Mouse (Mus musculus) stomach, embryonic 16.5 days (tissue): ENCODE results near the gene S100a1. TPM values are rescaled to one million over a fixed set of nuclear protein-coding genes. Genes with fewer than 3 reads are reported as not detected.

Source experiments
- ATAC-seq: fragments of 200-750 bp; cut with Nextera tagmentation; 2 replicates; pipeline ENCODE4 v1.8.0; 2017; ENCODE audit warnings: moderate number of reproducible peaks, moderate TSS enrichment; ENCODE audit not compliant: insufficient read depth, low FRiP score
- H3K27ac ChIP-seq: fragments of 300-500 bp; sonication (generic); 2 replicates; pipeline ENCODE4 v1.5.1; 2014; ENCODE audit warnings: low read length
- H3K27me3 ChIP-seq: fragments of 300-500 bp; sonication (generic); 2 replicates; pipeline ENCODE4 v1.6.1; 2014; ENCODE audit warnings: low read length, control low read depth, mixed read lengths; ENCODE audit not compliant: control insufficient read depth, insufficient read depth
- H3K36me3 ChIP-seq: fragments of 300-500 bp; sonication (generic); 2 replicates; pipeline ENCODE4 v1.6.1; 2014; ENCODE audit warnings: low read length; ENCODE audit not compliant: control insufficient read depth, insufficient read depth
- H3K4me1 ChIP-seq: fragments of 300-500 bp; sonication (generic); 2 replicates; pipeline ENCODE4 v1.6.1; 2014; ENCODE audit warnings: low read length, control low read depth, mixed read lengths; ENCODE audit not compliant: control insufficient read depth, insufficient read depth
- H3K4me2 ChIP-seq: fragments of 300-500 bp; sonication (generic); 2 replicates; pipeline ENCODE4 v1.6.1; 2014; ENCODE audit warnings: low read depth, low read length, mixed read lengths
- H3K4me3 ChIP-seq: fragments of 300-500 bp; sonication (generic); replicated peaks from 2 replicates; pipeline ENCODE4 v1.5.1; 2014; ENCODE audit warnings: mild to moderate bottlenecking, low read length
- H3K9ac ChIP-seq: fragments of 300-500 bp; sonication (generic); 2 replicates; pipeline ENCODE4 v1.6.1; 2014; ENCODE audit warnings: low read length
- H3K9me3 ChIP-seq: fragments of 300-500 bp; sonication (generic); replicated peaks from 2 replicates; pipeline ENCODE4 v1.6.1; 2016; ENCODE audit warnings: low read length, control low read depth; ENCODE audit not compliant: control insufficient read depth
- WGBS: fragments of 180-500 bp; shearing (Covaris S2); extraction: QIAGEN DNeasy Blood & Tissue Kit; methylation state at CpG from one replicate; pipeline ENCODE4 v1.1.7; 2014; 5-methylcytosine and 5-hydroxymethylcytosine counted together
- polyA plus RNA-seq: library from polyadenylated mRNA; unstranded; fragments of >200 nt; fragmentation: Nextera tagmentation; extraction: Ambion mirVana; gene quantifications from 2 replicates; pipeline ENCODE4 v1.2.1, GENCODE M21; 2015

Gene S100a1
- polyA plus RNA-seq, 1 experiment from 2014 or later, result 85.3 TPM

GRCm38 (mm10) chr3:90537141-90537904, 23.1 kb upstream of the S100a1 start, which contains the start of gene S100a16:
Gene S100a16 (plus strand): TSS chr3:90537254.
- Histone ChIP-seq H3K9ac (peak within 1 kb of the TSS; percentile 63), H3K27me3 (no peaks in the 10 kb centered on the region), H3K9me3 (no peaks in the 10 kb centered on the region), H3K36me3 (no peaks in the 10 kb centered on the region), H3K27ac (peak within 1 kb of the TSS; percentile 86), H3K4me3 (peak within 1 kb of the TSS; percentile 35), H3K4me2 (peak within 1 kb of the TSS; percentile 51), H3K4me1 (peaks cover 13% of the 10 kb centered on the region; the same call in 1 of the 2 replicates)
- ATAC-seq, result peak; percentile 86
- 31% methylated on average over 10 of the region's 10 CpGs for WGBS

- 48% methylated on average over 1 of the region's 1 CpGs for WGBS
- no peak for ATAC-seq
- no peak overlapping the region for H3K9ac ChIP-seq
- H3K27me3 ChIP-seq, result no peaks in the 10 kb centered on the region
- H3K4me3 ChIP-seq, result no peak overlapping the region
- H3K36me3 ChIP-seq, result no peaks in the 10 kb centered on the region
- H3K4me2 ChIP-seq, result no peak overlapping the region
- no peaks in the 10 kb centered on the region for H3K9me3 ChIP-seq
- H3K4me1 ChIP-seq, result peaks cover 4% of the 10 kb centered on the region; the same call in 1 of the 2 replicates
- no peak overlapping the region for H3K27ac ChIP-seq
Measured at GRCm38 (mm10) chr3:90535446-90535845, 21.3 kb upstream of the S100a1 start.

GRCm38 (mm10) chr3:90531713-90532112, 17.5 kb upstream of the S100a1 start:
- H3K9ac ChIP-seq, result no peak overlapping the region
- no peak overlapping the region for H3K4me3 ChIP-seq
- no peaks in the 10 kb centered on the region; the same call in 1 of the 2 replicates for H3K4me1 ChIP-seq
- no peak for ATAC-seq
- no peak overlapping the region for H3K4me2 ChIP-seq
- no peaks in the 10 kb centered on the region for H3K27me3 ChIP-seq
- no peaks in the 10 kb centered on the region for H3K36me3 ChIP-seq
- 56% methylated on average over 5 of the region's 5 CpGs for WGBS
- H3K27ac ChIP-seq, result peak overlapping the region; percentile 21; the same call in 1 of the 2 replicates
- no peaks in the 10 kb centered on the region for H3K9me3 ChIP-seq

- no peak for ATAC-seq
- Histone ChIP-seq H3K4me2 (peak overlapping the region; percentile 43), H3K36me3 (no peaks in the 10 kb centered on the region), H3K27ac (peak overlapping the region; percentile 71), H3K4me1 (peaks cover 4% of the 10 kb centered on the region; the same call in 1 of the 2 replicates), H3K9me3 (no peaks in the 10 kb centered on the region), H3K9ac (peak overlapping the region; percentile 54), H3K27me3 (no peaks in the 10 kb centered on the region), H3K4me3 (peak overlapping the region; percentile 34)
- WGBS, result 74% methylated on average over 7 of the region's 7 CpGs
Measured at GRCm38 (mm10) chr3:90527291-90527873, 13.2 kb upstream of the S100a1 start.

GRCm38 (mm10) chr3:90526580-90526979, 12.4 kb upstream of the S100a1 start, which contains the start of gene S100a14:
Gene S100a14 (plus strand): TSS chr3:90526856.
- WGBS, result 46% methylated on average over 5 of the region's 5 CpGs
- no peaks in the 10 kb centered on the region for H3K36me3 ChIP-seq

GRCm38 (mm10) chr3:90526076-90526475, 11.9 kb upstream of the S100a1 start:
- ATAC-seq, result peak; percentile 39
- WGBS, result 72% methylated on average over 2 of the region's 2 CpGs
- no peaks in the 10 kb centered on the region for H3K27me3 ChIP-seq
- 0 out of 2 replicates have a peak overlapping the region, but pooled peaks have one; percentile 6 for H3K4me2 ChIP-seq
- H3K36me3 ChIP-seq, result no peaks in the 10 kb centered on the region
- peaks cover 4% of the 10 kb centered on the region; the same call in 1 of the 2 replicates for H3K4me1 ChIP-seq
- H3K9me3 ChIP-seq, result no peaks in the 10 kb centered on the region
- H3K4me3 ChIP-seq, result no peak overlapping the region; the same call in 1 of the 2 replicates
- H3K9ac ChIP-seq, result peak overlapping the region; percentile 61
- H3K27ac ChIP-seq, result peak overlapping the region; percentile 89

More at GRCm38 (mm10) chr3:90526580-90526979, 12.4 kb upstream of the S100a1 start, which contains the start of gene S100a14:
- peak; percentile 96 for ATAC-seq
- peak within 1 kb of the TSS; percentile 43 for H3K4me2 ChIP-seq
- H3K27me3 ChIP-seq, result no peaks in the 10 kb centered on the region
- H3K9ac ChIP-seq, result peak within 1 kb of the TSS; percentile 61
- no peaks in the 10 kb centered on the region for H3K9me3 ChIP-seq
- peaks cover 4% of the 10 kb centered on the region; the same call in 1 of the 2 replicates for H3K4me1 ChIP-seq
- H3K27ac ChIP-seq, result peak within 1 kb of the TSS; percentile 89
- H3K4me3 ChIP-seq, result peak within 1 kb of the TSS; percentile 34

- no peak for ATAC-seq
Measured at GRCm38 (mm10) chr3:90525421-90525820, 11.2 kb upstream of the S100a1 start.

GRCm38 (mm10) chr3:90517711-90518110, 3.5 kb upstream of the S100a1 start:
- Histone ChIP-seq H3K4me1 (peaks cover 13% of the 10 kb centered on the region), H3K9ac (no peak overlapping the region), H3K4me2 (no peak overlapping the region), H3K36me3 (no peaks in the 10 kb centered on the region), H3K27me3 (0 out of 2 replicates have a peak, but pooled peaks cover 3% of the 10 kb centered on the region), H3K27ac (no peak overlapping the region), H3K9me3 (no peaks in the 10 kb centered on the region), H3K4me3 (no peak overlapping the region)
- 76% methylated on average over 4 of the region's 4 CpGs for WGBS
- ATAC-seq, result no peak

More at GRCm38 (mm10) chr3:90525421-90525820, 11.2 kb upstream of the S100a1 start:
- Histone ChIP-seq H3K4me3 (no peak overlapping the region), H3K4me2 (no peak overlapping the region), H3K4me1 (peaks cover 4% of the 10 kb centered on the region; the same call in 1 of the 2 replicates), H3K27ac (peak overlapping the region; percentile 89), H3K9me3 (no peaks in the 10 kb centered on the region), H3K27me3 (no peaks in the 10 kb centered on the region), H3K36me3 (no peaks in the 10 kb centered on the region), H3K9ac (no peak overlapping the region)
- 64% methylated on average over 4 of the region's 4 CpGs for WGBS

- H3K9ac ChIP-seq, result no peak overlapping the region
- H3K4me1 ChIP-seq, result peaks cover 13% of the 10 kb centered on the region
- H3K4me2 ChIP-seq, result peak overlapping the region; percentile 92; the same call in 1 of the 2 replicates
- WGBS, result 92% methylated on average over 4 of the region's 4 CpGs
- H3K4me3 ChIP-seq, result no peak overlapping the region
- H3K27me3 ChIP-seq, result 0 out of 2 replicates have a peak, but pooled peaks cover 3% of the 10 kb centered on the region
- H3K36me3 ChIP-seq, result no peaks in the 10 kb centered on the region
- H3K9me3 ChIP-seq, result no peaks in the 10 kb centered on the region
- no peak for ATAC-seq
- H3K27ac ChIP-seq, result no peak overlapping the region
Measured at GRCm38 (mm10) chr3:90515789-90516188, 1.6 kb upstream of the S100a1 start.
